Mouse (Mus musculus) MEL (cell line): ENCODE measurements around the gene Tex2. TPM values are rescaled to one million over a fixed set of nuclear protein-coding genes. Genes with fewer than 3 reads are reported as not detected.

ENCODE experiments used
- DNase-seq: peaks from one replicate; pipeline ENCODE4 v3.0.0; 2011; ENCODE audit warnings: low read depth, low spot score
- H3K27ac ChIP-seq: 2 replicates; pipeline ENCODE4 v1.5.1; 2012; ENCODE audit warnings: low read depth, mild to moderate bottlenecking, control low read depth, low read length, moderate library complexity; ENCODE audit not compliant: control insufficient read depth
- H3K27me3 ChIP-seq, 2 experiments: fragments of 150-350 bp in 1 of 2; sonication (generic) in 1 of 2; 2 replicates each; pipeline ENCODE4 v1.6.1; 2012; ENCODE audit warnings: low read length in 2 of 2, mild to moderate bottlenecking in 2 of 2, improper control_type of control experiment in 1 of 2, moderate library complexity in 1 of 2; ENCODE audit not compliant: insufficient read depth in 2 of 2, control insufficient read depth in 1 of 2
- H3K36me3 ChIP-seq, 2 experiments: 2 replicates each; pipeline ENCODE4 v1.6.1; 2012 to 2014; ENCODE audit warnings: low read length in 2 of 2, improper control_type of control experiment in 1 of 2, inconsistent platforms in 1 of 2, mild to moderate bottlenecking in 1 of 2; ENCODE audit not compliant: insufficient read depth in 2 of 2, control insufficient read depth in 1 of 2
- H3K4me1 ChIP-seq, 2 experiments: fragments of 150-350 bp in 1 of 2; sonication (generic) in 1 of 2; 2 replicates each; pipeline ENCODE4 v1.6.1; 2012; ENCODE audit warnings: low read length in 2 of 2, improper control_type of control experiment in 1 of 2, mild to moderate bottlenecking in 1 of 2; ENCODE audit not compliant: insufficient read depth in 2 of 2, control insufficient read depth in 1 of 2
- H3K4me3 ChIP-seq, 2 experiments: fragments of 150-350 bp in 1 of 2; sonication (generic) in 1 of 2; 2 replicates each; pipeline ENCODE4 v1.5.1; 2012; ENCODE audit warnings: low read depth in 2 of 2, low read length in 2 of 2, mild to moderate bottlenecking in 2 of 2, moderate library complexity in 2 of 2, control low read depth in 1 of 2, improper control_type of control experiment in 1 of 2; ENCODE audit not compliant: control insufficient read depth in 1 of 2, insufficient read depth in 1 of 2
- H3K79me2 ChIP-seq: 2 replicates; pipeline ENCODE4 v1.6.1; 2012; ENCODE audit warnings: mild to moderate bottlenecking, low read length, moderate library complexity; ENCODE audit not compliant: control insufficient read depth, poor library complexity, insufficient read depth
- H3K9ac ChIP-seq: 2 replicates; pipeline ENCODE4 v1.6.1; 2012; ENCODE audit warnings: low read depth, mild to moderate bottlenecking, control low read depth, low read length, moderate library complexity; ENCODE audit not compliant: control insufficient read depth, poor library complexity, severe bottlenecking
- H3K9me3 ChIP-seq: fragments of 150-350 bp; sonication (generic); replicated peaks from 2 replicates; pipeline ENCODE4 v1.6.1; 2012; ENCODE audit warnings: mild to moderate bottlenecking, low read length, improper control_type of control experiment, moderate library complexity; ENCODE audit not compliant: insufficient read depth
- BHLHE40 ChIP-seq: IDR thresholded peaks from 2 replicates; pipeline ENCODE4 v1.6.1; 2012; ENCODE audit warnings: low read depth, mild to moderate bottlenecking, inconsistent platforms, low read length, improper control_type of control experiment, borderline replicate concordance
- CHD1 ChIP-seq: IDR thresholded peaks from 2 replicates; pipeline ENCODE4 v1.6.1; 2012; ENCODE audit warnings: low read depth, mild to moderate bottlenecking, inconsistent platforms, low read length, improper control_type of control experiment
- CHD2 ChIP-seq: IDR thresholded peaks from 2 replicates; pipeline ENCODE4 v1.6.1; 2011; ENCODE audit warnings: low read length, improper control_type of control experiment
- CTCF ChIP-seq, 3 experiments: IDR thresholded peaks in 2 of 3; conservative IDR thresholded peaks in 1 of 3; 2 replicates each; pipeline ENCODE4 v1.5.1; 2011 to 2012; ENCODE audit warnings: low read length in 3 of 3, low read depth in 2 of 3, mild to moderate bottlenecking in 2 of 3, improper control_type of control experiment in 1 of 3, inconsistent platforms in 1 of 3, mixed read lengths in 1 of 3, moderate library complexity in 1 of 3; ENCODE audit not compliant: control insufficient read depth in 1 of 3, insufficient read depth in 1 of 3, poor library complexity in 1 of 3, severe bottlenecking in 1 of 3
- E2F4 ChIP-seq: IDR thresholded peaks from 2 replicates; pipeline ENCODE4 v1.6.1; 2011; ENCODE audit warnings: low read depth, low read length, improper control_type of control experiment, borderline replicate concordance
- ELF1 ChIP-seq: IDR thresholded peaks from 2 replicates; pipeline ENCODE4 v1.6.1; 2014; ENCODE audit warnings: low read depth, mild to moderate bottlenecking, inconsistent platforms, low read length, improper control_type of control experiment, moderate library complexity
- EP300 ChIP-seq, 2 experiments: IDR thresholded peaks; 2 replicates each; pipeline ENCODE4 v1.6.1; 2011; ENCODE audit warnings: improper control_type of control experiment in 2 of 2, low read length in 2 of 2, low read depth in 1 of 2, mild to moderate bottlenecking in 1 of 2
- ETS1 ChIP-seq: IDR thresholded peaks from 2 replicates; pipeline ENCODE4 v1.6.1; 2012; ENCODE audit warnings: low read depth, mild to moderate bottlenecking, inconsistent platforms, low read length, improper control_type of control experiment, moderate library complexity
- GATA1 ChIP-seq: IDR thresholded peaks from 2 replicates; pipeline ENCODE4 v1.6.1; 2011; ENCODE audit warnings: low read depth, low read length, improper control_type of control experiment
- HCFC1 ChIP-seq: IDR thresholded peaks from 2 replicates; pipeline ENCODE4 v1.6.1; 2012; ENCODE audit warnings: low read depth, mild to moderate bottlenecking, inconsistent platforms, low read length, improper control_type of control experiment, moderate library complexity
- JUND ChIP-seq: IDR thresholded peaks from 2 replicates; pipeline ENCODE4 v1.6.1; 2011; ENCODE audit warnings: low read depth, mild to moderate bottlenecking, improper control_type of control experiment, low read length
- MAFK ChIP-seq: IDR thresholded peaks from 2 replicates; pipeline ENCODE4 v1.6.1; 2011; ENCODE audit warnings: low read depth, mild to moderate bottlenecking, low read length, improper control_type of control experiment, borderline replicate concordance
- MAZ ChIP-seq: IDR thresholded peaks from 2 replicates; pipeline ENCODE4 v1.6.1; 2012; ENCODE audit warnings: low read depth, mild to moderate bottlenecking, inconsistent platforms, low read length, improper control_type of control experiment
- MXI1 ChIP-seq: IDR thresholded peaks from 2 replicates; pipeline ENCODE4 v1.6.1; 2011; ENCODE audit warnings: mild to moderate bottlenecking, low read depth, low read length, improper control_type of control experiment
- MYB ChIP-seq: IDR thresholded peaks from 2 replicates; pipeline ENCODE4 v1.6.1; 2011; ENCODE audit warnings: mild to moderate bottlenecking, low read depth, low read length, improper control_type of control experiment
- MYC ChIP-seq: IDR thresholded peaks from 2 replicates; pipeline ENCODE4 v1.6.1; 2011; ENCODE audit warnings: low read depth, mild to moderate bottlenecking, low read length, improper control_type of control experiment, moderate library complexity
- NRF1 ChIP-seq: IDR thresholded peaks from 2 replicates; pipeline ENCODE4 v1.6.1; 2014; ENCODE audit warnings: low read depth, mild to moderate bottlenecking, inconsistent platforms, low read length, improper control_type of control experiment, moderate library complexity; ENCODE audit not compliant: poor library complexity, insufficient read depth, severe bottlenecking
- POLR2A ChIP-seq, 2 experiments: IDR thresholded peaks; 2 replicates each; pipeline ENCODE4 v1.6.1; 2011 to 2012; ENCODE audit warnings: low read length in 2 of 2, mild to moderate bottlenecking in 2 of 2, control low read depth in 1 of 2, improper control_type of control experiment in 1 of 2, low read depth in 1 of 2, moderate library complexity in 1 of 2; ENCODE audit not compliant: control insufficient read depth in 1 of 2, insufficient read depth in 1 of 2, poor library complexity in 1 of 2
- RAD21 ChIP-seq: IDR thresholded peaks from 2 replicates; pipeline ENCODE4 v1.6.1; 2011; ENCODE audit warnings: mild to moderate bottlenecking, low read depth, low read length, improper control_type of control experiment
- RCOR1 ChIP-seq: IDR thresholded peaks from 2 replicates; pipeline ENCODE4 v1.6.1; 2012; ENCODE audit warnings: low read depth, mild to moderate bottlenecking, inconsistent platforms, low read length, improper control_type of control experiment
- SIN3A ChIP-seq: IDR thresholded peaks from 2 replicates; pipeline ENCODE4 v1.6.1; 2012; ENCODE audit warnings: low read length, improper control_type of control experiment, inconsistent platforms
- SMC3 ChIP-seq: IDR thresholded peaks from 2 replicates; pipeline ENCODE4 v1.6.1; 2011; ENCODE audit warnings: low read depth, low read length, improper control_type of control experiment
- TAL1 ChIP-seq: IDR thresholded peaks from 2 replicates; pipeline ENCODE4 v1.6.1; 2012; ENCODE audit warnings: mild to moderate bottlenecking, inconsistent platforms, low read length, moderate library complexity, mixed read lengths
- TBP ChIP-seq: IDR thresholded peaks from 2 replicates; pipeline ENCODE4 v1.8.0; 2011; ENCODE audit warnings: low read depth, low read length, improper control_type of control experiment
- TCF12 ChIP-seq: IDR thresholded peaks from 2 replicates; pipeline ENCODE4 v1.6.1; 2014; ENCODE audit warnings: low read depth, mild to moderate bottlenecking, inconsistent platforms, low read length, improper control_type of control experiment, moderate library complexity
- UBTF ChIP-seq: IDR thresholded peaks from 2 replicates; pipeline ENCODE4 v1.6.1; 2012; ENCODE audit warnings: low read depth, mild to moderate bottlenecking, inconsistent platforms, low read length, improper control_type of control experiment, moderate library complexity, borderline replicate concordance; ENCODE audit not compliant: insufficient read depth
- USF2 ChIP-seq, 2 experiments: IDR thresholded peaks; 2 replicates each; pipeline ENCODE4 v1.6.1; 2011 to 2012; ENCODE audit warnings: improper control_type of control experiment in 2 of 2, low read length in 2 of 2, borderline replicate concordance in 1 of 2, inconsistent platforms in 1 of 2, low read depth in 1 of 2, mild to moderate bottlenecking in 1 of 2; ENCODE audit not compliant: insufficient read depth in 1 of 2
- ZC3H11A ChIP-seq: IDR thresholded peaks from 2 replicates; pipeline ENCODE4 v1.6.1; 2012; ENCODE audit warnings: low read depth, mild to moderate bottlenecking, inconsistent platforms, low read length, improper control_type of control experiment
- ZKSCAN1 ChIP-seq: IDR thresholded peaks from 2 replicates; pipeline ENCODE4 v1.6.1; 2012; ENCODE audit warnings: low read depth, mild to moderate bottlenecking, inconsistent platforms, low read length, improper control_type of control experiment, moderate library complexity
- ZMIZ1 ChIP-seq: IDR thresholded peaks from 2 replicates; pipeline ENCODE4 v1.6.1; 2012; ENCODE audit warnings: low read depth, mild to moderate bottlenecking, inconsistent platforms, low read length, improper control_type of control experiment, moderate library complexity
- ZNF384 ChIP-seq: IDR thresholded peaks from 2 replicates; pipeline ENCODE4 v1.6.1; 2012; ENCODE audit warnings: low read depth, mild to moderate bottlenecking, inconsistent platforms, low read length, improper control_type of control experiment
- polyA plus RNA-seq, 2 experiments: library from polyadenylated mRNA; stranded (reverse) in 1 of 2; unstranded in 1 of 2; fragments of >175 nt in 1 of 2; fragments of >200 nt in 1 of 2; gene quantifications; 2 replicates each; pipeline versions ENCODE4 v1.2.1 to v1.2.4; 2012; ENCODE audit warnings: low replicate concordance in 2 of 2, low read depth in 1 of 2; ENCODE audit not compliant: insufficient read length in 2 of 2, insufficient read depth in 1 of 2, missing spikeins in 1 of 2
- total RNA-seq: library from RNA; depleted of rRNA; stranded (reverse); fragments of 300-350 nt; gene quantifications from 2 replicates; pipeline ENCODE4 v1.2.3, GENCODE M21; 2012

Tex2 gene
- total and polyA plus RNA-seq, 3 experiments = 13.7 to 24.8 TPM; not detected in 1

GRCm38 (mm10) chr11:106475309-106475708 lies 137.9 kb downstream of the Tex2 start (continued):
- no peak for TF ChIP-seq USF2 (IDR thresholded peaks at IDR 0.05; ENCODE audit: borderline replicate concordance in 1 of 2, insufficient read depth in 1 of 2, low read depth in 1 of 2, low read length in 2 of 2)
- TF ChIP-seq ZMIZ1 = no peak
- TF ChIP-seq SMC3 = no peak
- no peak for TF ChIP-seq BHLHE40
- TF ChIP-seq CHD1 = no peak
- no peak for TF ChIP-seq E2F4
- no peak for TF ChIP-seq RAD21
- TF ChIP-seq ZC3H11A = no peak
- no peak for TF ChIP-seq CHD2
- TF ChIP-seq ELF1 = no peak
- TF ChIP-seq MYC = no peak
- no peak for TF ChIP-seq MAZ
- peak; percentile 69 for TF ChIP-seq GATA1
- TF ChIP-seq MAFK = no peak
- TF ChIP-seq UBTF = no peak
- TF ChIP-seq NRF1 = no peak
- TF ChIP-seq TAL1 = peak; percentile 17; the same call in 1 of the 2 replicates
- no peak for TF ChIP-seq ZKSCAN1

- peak overlapping the region; percentile 28; the same call in 1 of the 2 replicates for H3K9ac ChIP-seq
- peak; percentile 71; the same call in 1 of the 2 replicates for TF ChIP-seq SIN3A
- TF ChIP-seq TCF12 = peak; percentile 84
- TF ChIP-seq MXI1 = peak; percentile 75
- no peak for TF ChIP-seq POLR2A (IDR thresholded peaks at IDR 0.05; ENCODE audit: control insufficient read depth in 1 of 2, insufficient read depth in 1 of 2, low read depth in 1 of 2, low read length in 2 of 2, poor library complexity in 1 of 2)
- peak; percentile 20; the same call in 1 of the 2 replicates for TF ChIP-seq CHD2
- 0 out of 2 replicates have a peak, but pooled peaks have one; percentile 34 for TF ChIP-seq TBP
- TF ChIP-seq GATA1 = peak; percentile 75
- TF ChIP-seq UBTF = 0 out of 2 replicates have a peak, but pooled peaks have one; percentile 53
- TF ChIP-seq SMC3 = no peak
- TF ChIP-seq BHLHE40 = no peak
- no peak for TF ChIP-seq ZMIZ1
- no peak for TF ChIP-seq ZNF384
- TF ChIP-seq RCOR1 = peak; percentile 71
- TF ChIP-seq CHD1 = no peak
- TF ChIP-seq MAZ = 0 out of 2 replicates have a peak, but pooled peaks have one; percentile 28
- 0 out of 2 replicates have a peak, but pooled peaks have one; percentile 17 for TF ChIP-seq JUND
- TF ChIP-seq TAL1 = peak; percentile 77
- TF ChIP-seq MAFK = no peak
- peak; percentile 43; the same call in 1 of the 2 replicates for TF ChIP-seq HCFC1
- no peak for TF ChIP-seq CTCF (IDR thresholded peaks at IDR 0.05 in 2 of 3, conservative IDR thresholded peaks at IDR 0.05 in 1 of 3; ENCODE audit: control insufficient read depth in 1 of 3, insufficient read depth in 1 of 3, low read depth in 2 of 3, low read length in 3 of 3, poor library complexity in 1 of 3, severe bottlenecking in 1 of 3)
- peak; percentile 41; the same call in 1 of the 2 replicates for TF ChIP-seq MYB
- 0 out of 2 replicates have a peak, but pooled peaks have one; percentile 35 for TF ChIP-seq ELF1
- peak; percentile 70 for TF ChIP-seq ETS1
- peak; percentile 82 to 89 for TF ChIP-seq EP300 (IDR thresholded peaks at IDR 0.05; ENCODE audit: low read depth in 1 of 2, low read length in 2 of 2)
- TF ChIP-seq, all 39 proteins: peak for 16
- Histone ChIP-seq H3K79me2 (peaks cover 2% of the 10 kb centered on the region; the same call in 1 of the 2 replicates), H3K9me3 (no peaks in the 10 kb centered on the region), H3K4me1 (peaks cover 37 to 41% of the 10 kb centered on the region in 2 experiments), H3K4me3 (peak overlapping the region in 1 of 2 experiments; percentile 67; a peak in 2 of 4 replicates), H3K27ac (peak overlapping the region; percentile 70), H3K27me3 (no peaks in the 10 kb centered on the region), H3K36me3 (peaks cover 0 to 48% of the 10 kb centered on the region in 2 experiments; a peak in 2 of 4 replicates)
- peak; percentile 82 for DNase-seq
Observed at GRCm38 (mm10) chr11:106471629-106472028, 141.6 kb downstream of the Tex2 start.
